Mouse (Mus musculus) liver, postnatal 0 days (tissue): ENCODE data around the gene Flt3. TPM values are rescaled to one million over a fixed set of nuclear protein-coding genes. Genes with fewer than 3 reads are reported as not detected.

Experiments used
- ATAC-seq: fragments of 200-750 bp; cut with Nextera tagmentation; 2 replicates; pipeline ENCODE4 v1.8.0; 2017; ENCODE audit warnings: mild to moderate bottlenecking, moderate library complexity
- DNase-seq: peaks from one replicate; pipeline ENCODE4 v3.0.0-alpha.2; 2016
- H3K27ac ChIP-seq: fragments of 300-500 bp; sonication (generic); 2 replicates; pipeline ENCODE4 v1.5.1; 2014; ENCODE audit warnings: antibody characterized with exemption, moderate library complexity, mild to moderate bottlenecking, low read depth
- H3K27me3 ChIP-seq: fragments of 300-500 bp; sonication (generic); 2 replicates; pipeline ENCODE4 v1.6.1; 2014; ENCODE audit warnings: low read length, control low read depth, mixed read lengths; ENCODE audit not compliant: insufficient read depth
- H3K36me3 ChIP-seq: fragments of 300-500 bp; sonication (generic); replicated peaks from 2 replicates; pipeline ENCODE4 v1.6.1; 2014; ENCODE audit warnings: mild to moderate bottlenecking, control low read depth, low read length, moderate library complexity, mixed read lengths; ENCODE audit not compliant: insufficient read depth
- H3K4me1 ChIP-seq: fragments of 300-500 bp; sonication (generic); 2 replicates; pipeline ENCODE4 v1.6.1; 2014; ENCODE audit warnings: antibody characterized with exemption, mild to moderate bottlenecking, control low read depth; ENCODE audit not compliant: insufficient read depth
- H3K4me2 ChIP-seq: fragments of 300-500 bp; sonication (generic); 2 replicates; pipeline ENCODE4 v1.6.1; 2014; ENCODE audit warnings: low read depth, mild to moderate bottlenecking, low read length, moderate library complexity, mixed read lengths
- H3K4me3 ChIP-seq: fragments of 300-500 bp; sonication (generic); 2 replicates; pipeline ENCODE4 v1.5.1; 2014; ENCODE audit warnings: low read depth, low read length
- H3K9ac ChIP-seq: fragments of 300-500 bp; sonication (generic); replicated peaks from 2 replicates; pipeline ENCODE4 v1.6.1; 2014; ENCODE audit warnings: mild to moderate bottlenecking, moderate library complexity
- H3K9me3 ChIP-seq: fragments of 300-500 bp; sonication (generic); 2 replicates; pipeline ENCODE4 v1.6.1; 2016; ENCODE audit warnings: mild to moderate bottlenecking, control low read depth, low read length, mixed read lengths
- CTCF ChIP-seq: sonication (generic); IDR thresholded peaks from 2 replicates; pipeline ENCODE4 v1.5.1; 2016; ENCODE audit warnings: antibody characterized with exemption, low read depth
- EP300 ChIP-seq: IDR thresholded peaks from 2 replicates; pipeline ENCODE4 v1.6.1; 2016; ENCODE audit warnings: antibody characterized with exemption, low read depth, mild to moderate bottlenecking
- WGBS: fragments of 180-500 bp; shearing (Covaris S2); extraction: QIAGEN DNeasy Blood & Tissue Kit; methylation state at CpG from one replicate; pipeline ENCODE4 v1.1.7; 2014; ENCODE audit not compliant: insufficient replicate concordance; 5-methylcytosine and 5-hydroxymethylcytosine counted together
- polyA plus RNA-seq: library from polyadenylated mRNA; unstranded; fragments of >200 nt; fragmentation: Nextera tagmentation; extraction: Ambion mirVana; gene quantifications from 2 replicates; pipeline ENCODE4 v1.2.1, GENCODE M21; 2015

The Flt3 gene
- polyA plus RNA-seq, 1 experiment from 2014 or later: 1.5 TPM

- Histone ChIP-seq H3K27me3 (no peaks in the 10 kb centered on the region), H3K27ac (no peak overlapping the region), H3K9ac (0 out of 2 replicates have a peak overlapping the region, but pooled peaks have one; percentile 28), H3K36me3 (peaks cover 7% of the 10 kb centered on the region; the same call in 1 of the 2 replicates), H3K4me1 (peaks cover 49% of the 10 kb centered on the region), H3K9me3 (no peaks in the 10 kb centered on the region), H3K4me3 (no peak overlapping the region), H3K4me2 (peak overlapping the region; percentile 89)
- no peak for TF ChIP-seq EP300
- TF ChIP-seq CTCF: no peak
- no peak for ATAC-seq
- DNase-seq: no peak
- WGBS: 61% methylated on average over 8 of the region's 8 CpGs
These were observed 32.6 kb upstream of the Flt3 start for GRCm38 (mm10) chr5:147432927-147433326.

GRCm38 (mm10) chr5:147430936-147431839 lies 30.9 kb upstream of the Flt3 start:
- DNase-seq: peak; percentile 84
- peak; percentile 58 for ATAC-seq
- TF ChIP-seq CTCF (no peak), EP300 (no peak)
- peak overlapping the region; percentile 88 for H3K9ac ChIP-seq
- peaks cover 41% of the 10 kb centered on the region for H3K4me1 ChIP-seq
- H3K9me3 ChIP-seq: no peaks in the 10 kb centered on the region
- no peaks in the 10 kb centered on the region for H3K27me3 ChIP-seq
- peak overlapping the region; percentile 99 for H3K27ac ChIP-seq
- peaks cover 7% of the 10 kb centered on the region; the same call in 1 of the 2 replicates for H3K36me3 ChIP-seq
- peak overlapping the region; percentile 81 for H3K4me3 ChIP-seq
- peak overlapping the region; percentile 89 for H3K4me2 ChIP-seq
- under 1% methylated on average over 37 of the region's 68 CpGs for WGBS

GRCm38 (mm10) chr5:147430361-147430935 lies 30.2 kb upstream of the Flt3 start:
- H3K4me3 ChIP-seq: peak overlapping the region; percentile 81
- H3K4me2 ChIP-seq: peak overlapping the region; percentile 89
- peak; percentile 87 for ATAC-seq
- DNase-seq: peak; percentile 66
- no peak for TF ChIP-seq EP300
- no peak for TF ChIP-seq CTCF
- H3K36me3 ChIP-seq: peaks cover 7% of the 10 kb centered on the region; the same call in 1 of the 2 replicates
- H3K4me1 ChIP-seq: peaks cover 43% of the 10 kb centered on the region
- WGBS: under 1% methylated on average over 40 of the region's 91 CpGs
- peak overlapping the region; percentile 99 for H3K27ac ChIP-seq
- no peaks in the 10 kb centered on the region for H3K27me3 ChIP-seq
- no peaks in the 10 kb centered on the region for H3K9me3 ChIP-seq
- H3K9ac ChIP-seq: peak overlapping the region; percentile 88

GRCm38 (mm10) chr5:147429535-147430305 lies 29.4 kb upstream of the Flt3 start, which contains the start of gene Pan3:
Gene Pan3 (plus strand): TSS chr5:147430161.
- Histone ChIP-seq H3K27me3 (no peaks in the 10 kb centered on the region), H3K36me3 (peaks cover 6% of the 10 kb centered on the region; the same call in 1 of the 2 replicates), H3K4me3 (peak within 1 kb of the TSS; percentile 81), H3K9me3 (no peaks in the 10 kb centered on the region), H3K4me2 (peak within 1 kb of the TSS; percentile 89), H3K4me1 (peaks cover 37% of the 10 kb centered on the region), H3K9ac (peak within 1 kb of the TSS; percentile 88), H3K27ac (peak within 1 kb of the TSS; percentile 99)
- DNase-seq: peak; percentile 96
- under 1% methylated on average over 47 of the region's 51 CpGs for WGBS
- ATAC-seq: peak; percentile 89
- TF ChIP-seq EP300 (no peak), CTCF (no peak)

GRCm38 (mm10) chr5:147426048-147426805 lies 25.9 kb upstream of the Flt3 start:
- Histone ChIP-seq H3K27ac (peak overlapping the region; percentile 22; the same call in 1 of the 2 replicates), H3K4me3 (no peak overlapping the region), H3K4me2 (no peak overlapping the region), H3K9ac (no peak overlapping the region), H3K36me3 (no peaks in the 10 kb centered on the region), H3K4me1 (peaks cover 16% of the 10 kb centered on the region), H3K9me3 (no peaks in the 10 kb centered on the region), H3K27me3 (no peaks in the 10 kb centered on the region)
- TF ChIP-seq EP300: peak; percentile 52
- TF ChIP-seq CTCF: no peak
- DNase-seq: no peak
- no peak for ATAC-seq
- WGBS: 36% methylated on average over 4 of the region's 4 CpGs
